Mouse (Mus musculus) stomach, embryonic 16.5 days (tissue): Measurements from ENCODE around the gene Nynrin. TPM values are rescaled to one million over a fixed set of nuclear protein-coding genes. Genes with fewer than 3 reads are reported as not detected.

Experiments used
- ATAC-seq: fragments of 200-750 bp; cut with Nextera tagmentation; 2 replicates; pipeline ENCODE4 v1.8.0; 2017; ENCODE audit warnings: moderate number of reproducible peaks, moderate TSS enrichment; ENCODE audit not compliant: insufficient read depth, low FRiP score
- H3K27ac ChIP-seq: fragments of 300-500 bp; sonication (generic); 2 replicates; pipeline ENCODE4 v1.5.1; 2014; ENCODE audit warnings: low read length
- H3K27me3 ChIP-seq: fragments of 300-500 bp; sonication (generic); 2 replicates; pipeline ENCODE4 v1.6.1; 2014; ENCODE audit warnings: low read length, control low read depth, mixed read lengths; ENCODE audit not compliant: control insufficient read depth, insufficient read depth
- H3K36me3 ChIP-seq: fragments of 300-500 bp; sonication (generic); 2 replicates; pipeline ENCODE4 v1.6.1; 2014; ENCODE audit warnings: low read length; ENCODE audit not compliant: control insufficient read depth, insufficient read depth
- H3K4me1 ChIP-seq: fragments of 300-500 bp; sonication (generic); 2 replicates; pipeline ENCODE4 v1.6.1; 2014; ENCODE audit warnings: low read length, control low read depth, mixed read lengths; ENCODE audit not compliant: control insufficient read depth, insufficient read depth
- H3K4me2 ChIP-seq: fragments of 300-500 bp; sonication (generic); 2 replicates; pipeline ENCODE4 v1.6.1; 2014; ENCODE audit warnings: low read depth, low read length, mixed read lengths
- H3K4me3 ChIP-seq: fragments of 300-500 bp; sonication (generic); replicated peaks from 2 replicates; pipeline ENCODE4 v1.5.1; 2014; ENCODE audit warnings: mild to moderate bottlenecking, low read length
- H3K9ac ChIP-seq: fragments of 300-500 bp; sonication (generic); 2 replicates; pipeline ENCODE4 v1.6.1; 2014; ENCODE audit warnings: low read length
- H3K9me3 ChIP-seq: fragments of 300-500 bp; sonication (generic); replicated peaks from 2 replicates; pipeline ENCODE4 v1.6.1; 2016; ENCODE audit warnings: low read length, control low read depth; ENCODE audit not compliant: control insufficient read depth
- WGBS: fragments of 180-500 bp; shearing (Covaris S2); extraction: QIAGEN DNeasy Blood & Tissue Kit; methylation state at CpG from one replicate; pipeline ENCODE4 v1.1.7; 2014; 5-methylcytosine and 5-hydroxymethylcytosine counted together
- polyA plus RNA-seq: library from polyadenylated mRNA; unstranded; fragments of >200 nt; fragmentation: Nextera tagmentation; extraction: Ambion mirVana; gene quantifications from 2 replicates; pipeline ENCODE4 v1.2.1, GENCODE M21; 2015

Gene Nynrin
- 18.0 and 19.3 TPM in 2 replicates for polyA plus RNA-seq

- H3K4me1 ChIP-seq = peaks cover 43% of the 10 kb centered on the region
- H3K36me3 ChIP-seq = peaks cover 4% of the 10 kb centered on the region; the same call in 1 of the 2 replicates
- H3K27me3 ChIP-seq = no peaks in the 10 kb centered on the region
- H3K9ac ChIP-seq = peak within 1 kb of the TSS; percentile 83
- H3K4me2 ChIP-seq = peak within 1 kb of the TSS; percentile 71
- H3K27ac ChIP-seq = peak within 1 kb of the TSS; percentile 97
- no peaks in the 10 kb centered on the region for H3K9me3 ChIP-seq
- peak within 1 kb of the TSS; percentile 73 for H3K4me3 ChIP-seq
- under 1% methylated on average over 33 of the region's 33 CpGs for WGBS
- peak; percentile 93 for ATAC-seq
These were observed at the start of gene Nynrin for GRCm38 (mm10) chr14:55853621-55854285. TSS of gene Nynrin (plus strand) at chr14:55854010.

GRCm38 (mm10) chr14:55814885-55815284 lies 38.9 kb upstream of the Nynrin start:
- peak; percentile 69; the same call in 1 of the 2 replicates for ATAC-seq
- Histone ChIP-seq H3K9me3 (no peaks in the 10 kb centered on the region), H3K27ac (peak overlapping the region; percentile 64; the same call in 1 of the 2 replicates), H3K4me2 (peak overlapping the region; percentile 75), H3K36me3 (no peaks in the 10 kb centered on the region), H3K4me1 (peaks cover 4% of the 10 kb centered on the region), H3K4me3 (peak overlapping the region; percentile 55), H3K9ac (peak overlapping the region; percentile 69), H3K27me3 (no peaks in the 10 kb centered on the region)
- 12% methylated on average over 16 of the region's 16 CpGs for WGBS

- Histone ChIP-seq H3K4me3 (peak overlapping the region; percentile 55), H3K27ac (peak overlapping the region; percentile 64; the same call in 1 of the 2 replicates), H3K4me1 (peaks cover 4% of the 10 kb centered on the region), H3K27me3 (no peaks in the 10 kb centered on the region), H3K36me3 (no peaks in the 10 kb centered on the region), H3K9me3 (no peaks in the 10 kb centered on the region), H3K9ac (peak overlapping the region; percentile 69), H3K4me2 (peak overlapping the region; percentile 75)
- peak; percentile 94 for ATAC-seq
- WGBS = 19% methylated on average over 17 of the region's 17 CpGs
These were observed 38.5 kb upstream of the Nynrin start for GRCm38 (mm10) chr14:55815310-55815751.

DNA sequence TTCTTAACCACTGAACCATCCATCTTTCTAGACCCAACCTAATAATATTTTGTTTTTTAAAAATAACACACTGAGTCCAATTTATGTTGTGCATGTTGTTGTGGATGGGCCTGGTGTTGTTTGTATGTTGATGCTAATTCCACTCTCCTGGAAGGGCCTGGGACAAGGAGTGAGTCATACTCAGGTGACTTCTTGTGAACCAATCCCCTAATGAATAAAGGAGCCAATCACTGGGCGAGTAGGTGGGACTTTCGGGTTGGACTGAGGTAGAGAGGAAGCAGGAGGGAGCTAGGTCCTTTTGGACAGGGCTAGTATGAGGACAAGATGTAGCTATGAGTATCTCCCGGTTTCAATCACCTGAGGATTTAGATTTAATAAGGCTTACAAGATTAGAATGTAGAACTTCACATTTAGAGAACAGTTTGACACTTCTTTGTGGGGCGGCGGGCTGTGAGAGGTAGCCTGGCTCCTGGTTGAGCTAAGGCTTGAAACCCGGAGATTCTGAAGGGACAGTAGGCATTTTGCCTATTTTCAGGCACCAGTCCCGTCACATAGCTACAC lies 33.9 kb upstream of the Nynrin start:
- H3K9ac ChIP-seq = no peak overlapping the region
- no peaks in the 10 kb centered on the region for H3K36me3 ChIP-seq
- peaks cover 6% of the 10 kb centered on the region for H3K4me1 ChIP-seq
- no peak for ATAC-seq
- H3K9me3 ChIP-seq = no peaks in the 10 kb centered on the region
- WGBS = 75% methylated on average over 7 of the region's 7 CpGs
- H3K27ac ChIP-seq = no peak overlapping the region
- no peak overlapping the region for H3K4me2 ChIP-seq
- no peaks in the 10 kb centered on the region for H3K27me3 ChIP-seq
- no peak overlapping the region for H3K4me3 ChIP-seq

DNA sequence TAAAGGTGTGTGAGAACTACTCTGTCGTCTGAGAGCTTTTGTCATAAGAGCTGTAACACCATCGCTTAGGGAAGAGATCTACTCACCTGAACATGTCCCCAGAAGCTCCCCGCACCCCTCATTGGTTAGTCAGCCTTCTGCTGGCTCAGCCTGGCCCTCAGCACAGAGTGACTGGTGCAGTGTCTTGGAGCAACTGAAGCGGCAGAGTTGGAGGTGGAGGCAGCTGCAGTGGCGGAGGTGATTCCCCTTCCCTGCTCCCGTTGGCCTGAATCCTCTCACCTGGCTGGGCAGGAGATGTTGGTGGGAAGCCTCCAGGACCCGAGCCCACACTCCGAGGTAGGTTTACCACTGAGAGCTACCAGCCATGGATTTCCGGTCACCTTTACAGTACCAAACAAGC lies 33.2 kb upstream of the Nynrin start:
- Histone ChIP-seq H3K9me3 (no peaks in the 10 kb centered on the region), H3K27me3 (no peaks in the 10 kb centered on the region), H3K9ac (no peak overlapping the region), H3K4me3 (no peak overlapping the region), H3K4me2 (no peak overlapping the region), H3K36me3 (no peaks in the 10 kb centered on the region), H3K4me1 (peaks cover 3% of the 10 kb centered on the region; the same call in 1 of the 2 replicates), H3K27ac (no peak overlapping the region)
- WGBS = 84% methylated on average over 9 of the region's 9 CpGs
- no peak for ATAC-seq

DNA sequence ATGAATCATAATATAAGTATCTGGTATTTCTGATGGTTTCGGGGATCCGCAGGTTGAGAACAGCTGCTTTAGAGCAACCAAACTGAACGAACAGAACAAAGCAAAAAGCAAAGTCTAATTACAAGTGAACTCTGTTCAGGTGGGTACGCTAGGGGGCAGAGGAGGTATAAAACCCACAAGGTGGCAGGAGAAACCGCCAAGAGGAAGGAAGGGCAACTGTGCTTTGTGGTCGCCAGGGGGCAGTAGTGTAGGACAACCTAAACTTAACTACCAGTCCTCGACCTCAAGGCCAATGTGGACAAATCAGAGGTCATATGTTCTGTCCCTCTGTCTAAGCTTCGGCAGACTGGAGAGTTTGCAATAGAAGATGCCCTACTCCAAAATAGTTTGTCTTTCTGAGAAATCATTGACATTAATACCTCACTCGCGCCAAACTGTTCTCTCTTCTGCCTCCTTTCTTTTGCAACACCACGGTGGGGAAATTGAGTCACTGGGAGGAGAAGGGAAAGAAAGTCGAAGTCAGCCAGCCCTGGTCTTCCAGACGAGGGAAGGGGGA lies 31.3 kb upstream of the Nynrin start:
- peaks cover 8% of the 10 kb centered on the region; the same call in 1 of the 2 replicates for H3K4me1 ChIP-seq
- H3K36me3 ChIP-seq = no peaks in the 10 kb centered on the region
- H3K4me2 ChIP-seq = peak overlapping the region; percentile 83
- no peaks in the 10 kb centered on the region for H3K9me3 ChIP-seq
- peak overlapping the region; percentile 78 for H3K9ac ChIP-seq
- no peaks in the 10 kb centered on the region for H3K27me3 ChIP-seq
- peak overlapping the region; percentile 60 for H3K4me3 ChIP-seq
- 3% methylated on average over 13 of the region's 13 CpGs for WGBS
- peak; percentile 8; the same call in 1 of the 2 replicates for ATAC-seq
- peak overlapping the region; percentile 98 for H3K27ac ChIP-seq

- peak; percentile 91 for ATAC-seq
- Histone ChIP-seq H3K27ac (peak within 1 kb of the TSS; percentile 98), H3K9ac (peak within 1 kb of the TSS; percentile 78), H3K4me3 (peak within 1 kb of the TSS; percentile 60), H3K9me3 (no peaks in the 10 kb centered on the region), H3K36me3 (no peaks in the 10 kb centered on the region), H3K4me1 (peaks cover 8% of the 10 kb centered on the region; the same call in 1 of the 2 replicates), H3K27me3 (no peaks in the 10 kb centered on the region), H3K4me2 (peak within 1 kb of the TSS; percentile 83)
- under 1% methylated on average over 41 of the region's 46 CpGs for WGBS
These were observed 30.6 kb upstream of the Nynrin start, which contains the start of gene Nfatc4 for GRCm38 (mm10) chr14:55822991-55823762. TSS of gene Nfatc4 (plus strand) at chr14:55823144.

DNA sequence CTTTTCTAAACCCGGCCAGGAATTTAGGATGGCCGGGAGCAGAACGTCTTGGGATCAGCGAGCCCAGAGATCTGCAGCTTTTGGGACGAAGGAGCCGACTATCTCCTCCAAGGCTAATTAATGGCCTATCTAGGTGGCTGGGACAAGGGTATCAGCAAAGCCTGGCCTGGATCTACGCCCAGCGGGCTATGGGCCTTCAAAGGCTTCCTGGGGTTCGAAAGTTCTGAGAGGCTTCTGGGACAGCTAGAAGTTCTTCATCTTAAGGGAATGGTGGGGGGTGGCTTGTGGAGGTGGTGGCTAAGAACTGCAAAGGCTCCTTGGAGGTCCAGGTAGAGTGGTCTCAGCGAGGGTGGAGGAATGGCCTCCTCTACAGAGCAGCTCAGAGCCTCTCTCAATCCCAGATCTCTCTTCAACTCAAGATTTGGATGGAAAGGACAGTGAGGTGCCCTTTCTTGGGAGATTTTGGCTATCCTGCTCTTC lies 29.8 kb upstream of the Nynrin start:
- Histone ChIP-seq H3K27ac (peak overlapping the region; percentile 98), H3K4me2 (peak overlapping the region; percentile 83), H3K9ac (peak overlapping the region; percentile 78), H3K4me1 (peaks cover 16% of the 10 kb centered on the region; the same call in 1 of the 2 replicates), H3K4me3 (peak overlapping the region; percentile 60), H3K36me3 (no peaks in the 10 kb centered on the region), H3K27me3 (no peaks in the 10 kb centered on the region), H3K9me3 (no peaks in the 10 kb centered on the region)
- ATAC-seq = no peak; the same call in 1 of the 2 replicates
- WGBS = 3% methylated on average over 10 of the region's 10 CpGs
